Mouse (Mus musculus) cortical plate, adult 2 months (tissue): ENCODE measurements around the gene Glod4.

Source experiments
- CTCF ChIP-seq: fragments of 200-500 bp; IDR thresholded peaks from 2 replicates; pipeline ENCODE4 v1.5.1; 2011; ENCODE audit warnings: mild to moderate bottlenecking, control low read depth, low read length; ENCODE audit not compliant: insufficient read depth; ENCODE audit errors: extremely low read depth
- POLR2A ChIP-seq: fragments of 200-500 bp; IDR thresholded peaks from 2 replicates; pipeline ENCODE4 v1.6.1; 2011; ENCODE audit warnings: mild to moderate bottlenecking, low read length, control low read depth; ENCODE audit not compliant: insufficient read depth; ENCODE audit errors: extremely low read depth

DNA sequence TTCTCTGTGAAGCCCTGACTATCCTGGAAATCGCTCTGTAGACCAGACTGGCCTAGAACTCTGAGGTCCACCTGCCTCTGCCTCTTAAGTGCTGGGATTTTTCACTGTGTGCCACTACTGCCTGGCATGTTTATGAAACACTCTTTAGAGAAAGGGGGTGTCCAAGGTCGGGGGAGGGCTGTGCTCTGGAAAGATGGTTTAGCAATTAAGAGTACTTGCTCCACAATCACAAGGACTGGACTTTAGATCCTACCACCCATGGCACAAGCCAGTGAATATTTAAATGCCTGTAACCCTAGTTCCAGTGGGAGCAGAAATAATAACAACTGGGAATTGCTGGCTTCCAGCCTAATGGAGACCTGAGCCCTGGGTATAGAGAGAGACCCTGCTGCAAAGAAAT is 36.4 kb upstream of the Glod4 start:
- no peak for TF ChIP-seq POLR2A
- TF ChIP-seq CTCF = no peak
